ENCODE assay signal across 10 mouse cellular contexts in the genomic region with DNA sequence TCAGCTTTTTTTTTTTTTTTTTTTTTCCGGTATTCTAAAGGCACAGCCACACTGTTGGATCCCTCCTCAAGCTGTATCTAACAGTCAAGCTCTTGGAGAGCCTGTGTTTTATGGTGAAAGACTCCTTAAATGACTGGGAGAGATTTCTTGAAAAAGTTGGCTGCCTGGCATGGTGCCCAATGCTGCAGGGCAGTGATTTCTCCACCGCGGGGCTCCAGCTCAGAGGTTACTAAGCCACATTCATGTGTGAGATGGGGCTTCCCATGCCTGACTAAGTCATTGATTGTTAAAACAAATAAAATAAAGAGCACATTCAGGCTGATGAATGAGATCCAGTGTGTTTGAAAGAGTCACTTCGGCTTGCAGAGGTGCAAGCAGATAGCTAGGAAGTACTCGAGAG.
DNase-seq lines count a peak whose midpoint lies in the region; ATAC-seq and TF ChIP-seq lines count a peak whose summit lies in the region.
"Had no signal": no experiment of that assay in that cellular context is flagged by ENCODE, and none has a peak within 500 bp of the region (broad histone marks: within the 10 kb centered on the region; RNA-seq: fewer than 3 reads in every experiment).

No protein-coding gene starts in this region.

- H3K4me1 ChIP-seq in stomach, postnatal 0 days (replicated peaks; ENCODE audit: control insufficient read depth, insufficient read depth): no peaks in the 10 kb centered on the region
- H3K4me1 ChIP-seq in thymus, adult 2 months (replicated peaks; ENCODE audit: control insufficient read depth, insufficient read depth, low read length): no peaks in the 10 kb centered on the region

- H3K36me3 ChIP-seq in stomach, postnatal 0 days (ENCODE audit: control insufficient read depth, insufficient read depth, low read length): no peaks in the 10 kb centered on the region
- no peaks in the 10 kb centered on the region for H3K36me3 ChIP-seq in thymus, adult 2 months (ENCODE audit: control insufficient read depth, insufficient read depth, low read length)
- H3K36me3 ChIP-seq: forebrain, embryonic 10.5 days; hindbrain, embryonic 15.5 days had no signal

- no peaks in the 10 kb centered on the region for H3K9me3 ChIP-seq in stomach, postnatal 0 days (ENCODE audit: control insufficient read depth, low read length)
- H3K9me3 ChIP-seq: forebrain, embryonic 10.5 days; hindbrain, embryonic 15.5 days; megakaryocyte, embryonic 14.5 days had no signal

- peak; percentile 2 for DNase-seq in kidney, postnatal 14 days
- no peak for DNase-seq in kidney, adult 9 months
- DNase-seq in right cerebral cortex, postnatal 4 days: peak; percentile 46
- DNase-seq in right cerebral cortex, postnatal 36 days (ENCODE audit: low spot score in 2 of 2): no peak
- DNase-seq in cerebellum, adult 9-10 months: peak; percentile 17
- peak; percentile 26 for DNase-seq in stomach, postnatal 0 days (ENCODE audit: low spot score)
- DNase-seq in thymus, adult 2 months: no peak

- no peak for ATAC-seq in stomach, postnatal 0 days (ENCODE audit: low FRiP score, low TSS enrichment)

- no peaks in the 10 kb centered on the region for H3K27me3 ChIP-seq in stomach, postnatal 0 days (ENCODE audit: control insufficient read depth, insufficient read depth, low read length)
- no peaks in the 10 kb centered on the region; the same call in 1 of the 2 replicates for H3K27me3 ChIP-seq in thymus, adult 2 months (ENCODE audit: control insufficient read depth, insufficient read depth, low read length)
- H3K27me3 ChIP-seq: hindbrain, embryonic 15.5 days had no signal

- H3K4me3 ChIP-seq in stomach, postnatal 0 days (ENCODE audit: low read depth, low read length): no peak overlapping the region
- H3K4me3 ChIP-seq in thymus, adult 2 months (ENCODE audit: control insufficient read depth, insufficient read depth, low read length): no peak overlapping the region
- H3K4me3 ChIP-seq: forebrain, embryonic 10.5 days; hindbrain, embryonic 15.5 days; megakaryocyte, embryonic 14.5 days had no signal

- no peak overlapping the region for H3K27ac ChIP-seq in stomach, postnatal 0 days (replicated peaks)
- H3K27ac ChIP-seq in thymus, adult 2 months (ENCODE audit: control insufficient read depth, insufficient read depth, low read length): no peak overlapping the region
- H3K27ac ChIP-seq: forebrain, embryonic 10.5 days; hindbrain, embryonic 15.5 days had no signal

- TF ChIP-seq CTCF in stomach, postnatal 0 days (IDR thresholded peaks at IDR 0.05; ENCODE audit: low read depth): peak; percentile 34
- TF ChIP-seq CTCF in thymus, adult 2 months (IDR thresholded peaks at IDR 0.05; ENCODE audit: borderline replicate concordance, control insufficient read depth, extremely low read depth, insufficient read depth, low read length, poor library complexity): no peak

- TF ChIP-seq EP300 in stomach, postnatal 0 days (optimal IDR thresholded peaks at IDR 0.05): no peak

- WGBS in stomach, postnatal 0 days: 55% methylated on average over 5 of the region's 5 CpGs
- 86% methylated on average over 5 of the region's 5 CpGs for WGBS in thymus, adult 2 months

- H3K4me2 ChIP-seq in stomach, postnatal 0 days (replicated peaks; ENCODE audit: low read depth): no peak overlapping the region
- H3K4me2 ChIP-seq: hindbrain, embryonic 15.5 days had no signal

- no peak overlapping the region for H3K9ac ChIP-seq in stomach, postnatal 0 days (ENCODE audit: low read length)
- H3K9ac ChIP-seq: hindbrain, embryonic 15.5 days had no signal

- TF ChIP-seq POLR2A in thymus, adult 2 months (IDR thresholded peaks at IDR 0.05; ENCODE audit: control insufficient read depth, extremely low read depth, insufficient read depth, low read length, poor library complexity): no peak

Comparison
In these comparisons a context has a peak if more than half of its experiments do, and no peak if none do; other contexts are left out.
1. DNase-seq: peak in kidney, postnatal 14 days (single experiment), right cerebral cortex, postnatal 4 days (single experiment), cerebellum, adult 9-10 months (single experiment) and stomach, postnatal 0 days (single experiment); none in kidney, adult 9 months (single experiment), right cerebral cortex, postnatal 36 days (0 of 2) and thymus, adult 2 months (single experiment).